Mouse (Mus musculus) liver, embryonic 18 days (tissue): ENCODE data around the gene Gbp9. TPM values are rescaled to one million over a fixed set of nuclear protein-coding genes. Genes with fewer than 3 reads are reported as not detected.

Experiments used
- polyA plus RNA-seq: library from polyadenylated mRNA; depleted of rRNA; stranded (reverse); fragments of >200 nt; gene quantifications from 2 replicates; pipeline ENCODE4 v1.2.3, GENCODE M21; 2012; rRNA removed

Gene Gbp9
- polyA plus RNA-seq = 3.7 and 4.5 TPM in 2 replicates

GRCm38 (mm10) chr5:105139409-105140088, at the start of gene Gbp9, which contains the start of the genes Gbp8 and Gbp4:
Gene Gbp9 (minus strand): TSS chr5:105139539.
Gene Gbp8 (minus strand): TSS chr5:105139540.
Gene Gbp4 (minus strand): TSS chr5:105139586.

Other genes with a start within 250 kb of the Gbp9 start
- 4.4 and 4.9 TPM in 2 replicates for gene Abcg3, start 156.8 kb downstream of the Gbp9 start, polyA plus RNA-seq
- 6.1 and 6.8 TPM in 2 replicates for gene Gbp8, start within 50 bp of the Gbp9 start, polyA plus RNA-seq
- gene Gbp4, start within 50 bp of the Gbp9 start, polyA plus RNA-seq = 2.5 and 3.4 TPM in 2 replicates
- gene Gbp10, start 100.0 kb upstream of the Gbp9 start, polyA plus RNA-seq = 1.3 and 2.9 TPM in 2 replicates
- 0.75 and 1.1 TPM in 2 replicates for gene Gm43302, start 154.2 kb upstream of the Gbp9 start, polyA plus RNA-seq
- 9.6 and 12.3 TPM in 2 replicates for gene Gbp6, start 154.2 kb upstream of the Gbp9 start, polyA plus RNA-seq